Mouse (Mus musculus) lung, adult 2 months (tissue): ENCODE results near the gene Ankrd23.

Experiments
- CTCF ChIP-seq: fragments of 200-500 bp; IDR thresholded peaks from 2 replicates; pipeline ENCODE4 v1.5.1; 2011; ENCODE audit warnings: mild to moderate bottlenecking, low read length, control low read depth; ENCODE audit not compliant: insufficient read depth
- POLR2A ChIP-seq: fragments of 200-500 bp; IDR thresholded peaks from 2 replicates; pipeline ENCODE4 v1.6.1; 2011; ENCODE audit warnings: low read depth, mild to moderate bottlenecking, control low read depth, low read length, borderline replicate concordance; ENCODE audit errors: extremely low read depth

GRCm38 (mm10) chr1:36533546-36533945 lies 3.1 kb downstream of the Ankrd23 start:
- TF ChIP-seq POLR2A (no peak), CTCF (no peak)
